Mouse (Mus musculus) urinary bladder, postnatal 4 days (tissue): Measurements from ENCODE around the gene 6030498E09Rik.

Experiments used
- DNase-seq, 2 experiments: peaks; one replicate each; pipeline ENCODE4 v3.0.0; 2021 to 2022; ENCODE audit warnings: low spot score in 2 of 2

Gene 6030498E09Rik

GRCm38 (mm10) chrX:38772478-38772877 is at the start of gene 6030498E09Rik:
Gene 6030498E09Rik (plus strand): TSS chrX:38772671.
- DNase-seq, result no peak

DNA sequence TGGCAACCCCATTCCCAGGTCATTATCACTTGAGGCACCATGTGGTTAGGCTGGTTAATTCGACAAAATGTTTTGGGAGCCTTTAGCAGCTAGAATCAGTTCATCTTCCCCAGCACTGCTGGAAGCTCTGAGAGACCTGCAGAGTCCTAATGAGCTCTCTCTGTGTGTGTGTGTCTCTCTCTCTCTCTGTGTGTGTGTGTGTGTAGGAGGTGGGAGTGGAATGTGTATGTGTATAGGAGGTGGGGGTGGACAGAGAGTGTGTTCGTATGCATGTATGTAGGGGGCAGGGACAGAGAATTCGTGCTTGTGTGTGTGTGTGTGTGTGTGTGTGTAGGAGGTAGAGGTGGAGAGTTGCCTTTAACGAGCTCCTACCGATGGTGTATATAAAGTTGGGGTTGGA is 42.4 kb upstream of the 6030498E09Rik start:
- DNase-seq, result no peak

DNA sequence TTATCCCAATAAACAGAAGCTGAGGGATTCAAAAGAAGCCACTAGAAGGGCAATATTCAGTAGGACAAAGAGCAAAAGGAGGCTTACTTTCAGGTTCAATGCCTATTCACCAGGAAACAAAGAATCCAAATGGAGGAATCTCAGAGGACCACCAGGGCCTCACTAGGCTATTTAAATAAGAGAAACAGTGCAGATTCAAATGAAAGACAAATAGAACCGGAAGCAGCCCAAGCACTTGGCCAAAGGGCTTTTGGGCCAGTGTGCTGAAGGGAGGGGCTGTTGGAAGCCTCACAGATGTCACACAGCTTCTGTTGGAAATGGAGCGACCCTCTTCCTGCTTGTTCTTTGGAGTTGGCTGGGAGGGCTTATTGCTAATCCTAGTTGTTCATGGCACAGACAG is 41.8 kb upstream of the 6030498E09Rik start:
- DNase-seq, result no peak

GRCm38 (mm10) chrX:38733683-38734082 is 38.8 kb upstream of the 6030498E09Rik start:
- DNase-seq, result no peak

- no peak for DNase-seq
Observed at GRCm38 (mm10) chrX:38734916-38735880, 37.3 kb upstream of the 6030498E09Rik start.

GRCm38 (mm10) chrX:38771453-38771852 is 1.0 kb upstream of the 6030498E09Rik start:
- DNase-seq, result no peak

DNA sequence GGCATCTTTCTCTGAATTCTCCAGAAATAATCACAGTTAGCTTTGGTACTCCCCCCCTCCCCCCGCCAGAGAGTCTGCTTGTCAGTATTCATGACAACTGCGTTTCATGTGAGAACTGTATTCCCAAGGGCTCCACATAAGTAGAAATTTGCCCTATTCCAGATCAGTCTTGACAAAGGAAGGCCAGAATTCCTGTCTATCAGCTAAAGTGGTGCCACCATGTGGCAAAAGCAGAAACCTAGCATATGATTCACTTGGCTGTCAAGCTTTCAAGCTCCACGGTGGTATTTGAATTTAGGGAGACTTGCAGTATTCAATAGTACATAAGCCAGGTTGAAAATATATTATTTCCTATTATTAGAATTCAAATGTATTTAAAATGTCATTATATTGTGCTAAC is 585 bp upstream of the 6030498E09Rik start:
- DNase-seq, result no peak

GRCm38 (mm10) chrX:38794373-38794772 is 21.9 kb downstream of the 6030498E09Rik start:
- no peak for DNase-seq

DNA sequence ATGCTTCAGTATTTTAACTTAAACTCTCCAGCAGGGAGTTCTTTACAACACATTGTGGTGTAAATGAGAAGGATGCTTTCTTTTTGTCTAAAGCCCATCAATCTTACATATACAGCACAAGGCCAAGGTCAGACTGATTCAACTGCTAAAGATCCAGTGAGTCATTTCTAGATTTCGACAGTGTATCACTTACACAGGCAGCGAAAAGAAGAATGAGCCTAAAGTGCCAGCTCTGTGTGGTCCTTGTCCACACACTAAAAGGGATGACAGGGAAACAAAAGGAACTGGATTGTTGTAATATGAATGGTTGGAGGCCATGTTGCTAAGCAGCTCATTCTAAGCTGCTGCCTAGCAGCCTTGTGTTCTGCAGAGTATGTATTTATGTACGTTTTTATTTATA is 41.5 kb downstream of the 6030498E09Rik start:
- no peak for DNase-seq

- DNase-seq, result no peak
Observed at GRCm38 (mm10) chrX:38816841-38817240, 44.4 kb downstream of the 6030498E09Rik start.

- DNase-seq, result no peak
Observed at GRCm38 (mm10) chrX:38958571-38958970, 186.1 kb downstream of the 6030498E09Rik start.

- DNase-seq, result no peak
Observed at GRCm38 (mm10) chrX:38996265-38996664, 223.8 kb downstream of the 6030498E09Rik start.
